Comparison of ENCODE assay signal across 9 mouse cellular contexts in genomic region chr14:62637436-62638344, GRCm38 (mm10). TPM values are rescaled to one million over a fixed set of nuclear protein-coding genes. Genes with fewer than 3 reads are reported as not detected.
DNase-seq lines count a peak whose midpoint lies in the region; ATAC-seq and TF ChIP-seq lines count a peak whose summit lies in the region.
"Had no signal": no experiment of that assay in that cellular context is flagged by ENCODE, and none has a peak within 500 bp of the region (broad histone marks: within the 10 kb centered on the region; RNA-seq: fewer than 3 reads in every experiment).

No protein-coding gene starts in this region.

- no peaks in the 10 kb centered on the region for H3K36me3 ChIP-seq in kidney, postnatal 0 days (ENCODE audit: insufficient read depth, low read length)
- no peaks in the 10 kb centered on the region for H3K36me3 ChIP-seq in forebrain, embryonic 10.5 days (replicated peaks)
- no peaks in the 10 kb centered on the region for H3K36me3 ChIP-seq in hindbrain, postnatal 0 days (ENCODE audit: insufficient read depth, low read length)
- H3K36me3 ChIP-seq in neural tube, embryonic 14.5 days (ENCODE audit: control insufficient read depth, insufficient read depth, low read length), result no peaks in the 10 kb centered on the region
- H3K36me3 ChIP-seq: embryonic facial prominence, embryonic 12.5 days had no signal

- TF ChIP-seq CTCF in kidney, postnatal 0 days (IDR thresholded peaks at IDR 0.05; ENCODE audit: low read depth), result no peak
- no peak for TF ChIP-seq CTCF in hindbrain, postnatal 0 days (IDR thresholded peaks at IDR 0.05; ENCODE audit: low read depth)

- no peaks in the 10 kb centered on the region for H3K4me1 ChIP-seq in kidney, postnatal 0 days (replicated peaks; ENCODE audit: insufficient read depth, low read length)
- H3K4me1 ChIP-seq in forebrain, embryonic 10.5 days, result peaks cover 11% of the 10 kb centered on the region
- no peaks in the 10 kb centered on the region; the same call in 1 of the 2 replicates for H3K4me1 ChIP-seq in hindbrain, postnatal 0 days (ENCODE audit: insufficient read depth, low read length)
- peaks cover 6% of the 10 kb centered on the region; the same call in 1 of the 2 replicates for H3K4me1 ChIP-seq in neural tube, embryonic 14.5 days (ENCODE audit: control insufficient read depth, insufficient read depth, low read length)

- no peak overlapping the region for H3K9ac ChIP-seq in kidney, postnatal 0 days (ENCODE audit: low read depth, low read length)
- no peak overlapping the region; the same call in 1 of the 2 replicates for H3K9ac ChIP-seq in hindbrain, postnatal 0 days (replicated peaks; ENCODE audit: low read length)
- no peak overlapping the region for H3K9ac ChIP-seq in neural tube, embryonic 14.5 days (replicated peaks; ENCODE audit: low read depth, low read length)
- H3K9ac ChIP-seq: embryonic facial prominence, embryonic 12.5 days had no signal

- no peak for ATAC-seq in kidney, postnatal 0 days (replicated peaks; ENCODE audit: low FRiP score, low read depth)
- ATAC-seq in hindbrain, postnatal 0 days, result peak; percentile 59; the same call in 1 of the 2 replicates
- peak; percentile 85 for ATAC-seq in neural tube, embryonic 14.5 days (ENCODE audit: low read depth)
- no peak for ATAC-seq in monocyte, adult 5-6 weeks (replicated peaks; ENCODE audit: insufficient number of reproducible peaks, low FRiP score, low TSS enrichment, poor library complexity, severe bottlenecking)

- H3K4me2 ChIP-seq in kidney, postnatal 0 days (ENCODE audit: low read length), result no peak overlapping the region
- peak overlapping the region; percentile 27 for H3K4me2 ChIP-seq in hindbrain, postnatal 0 days (ENCODE audit: low read depth, low read length)
- peak overlapping the region; percentile 26; the same call in 1 of the 2 replicates for H3K4me2 ChIP-seq in neural tube, embryonic 14.5 days (ENCODE audit: low read depth, low read length)
- H3K4me2 ChIP-seq: embryonic facial prominence, embryonic 12.5 days had no signal

- WGBS in kidney, postnatal 0 days, result 13% methylated on average over 9 of the region's 9 CpGs
- 33% methylated on average over 9 of the region's 9 CpGs for WGBS in forebrain, embryonic 10.5 days
- 24% methylated on average over 9 of the region's 9 CpGs for WGBS in hindbrain, postnatal 0 days
- WGBS in neural tube, embryonic 14.5 days, result 14% methylated on average over 9 of the region's 9 CpGs

- no peaks in the 10 kb centered on the region for H3K9me3 ChIP-seq in kidney, postnatal 0 days (replicated peaks; ENCODE audit: low read length)
- H3K9me3 ChIP-seq in forebrain, embryonic 10.5 days, result no peaks in the 10 kb centered on the region
- no peaks in the 10 kb centered on the region for H3K9me3 ChIP-seq in hindbrain, postnatal 0 days (ENCODE audit: low read length)
- H3K9me3 ChIP-seq in neural tube, embryonic 14.5 days (ENCODE audit: control insufficient read depth, low read length), result no peaks in the 10 kb centered on the region
- H3K9me3 ChIP-seq: embryonic facial prominence, embryonic 12.5 days had no signal

- no peak overlapping the region for H3K4me3 ChIP-seq in kidney, postnatal 0 days (replicated peaks; ENCODE audit: low read depth, low read length)
- H3K4me3 ChIP-seq in forebrain, embryonic 10.5 days, result no peak overlapping the region
- H3K4me3 ChIP-seq in hindbrain, postnatal 0 days (ENCODE audit: low read length), result no peak overlapping the region
- no peak overlapping the region for H3K4me3 ChIP-seq in neural tube, embryonic 14.5 days (ENCODE audit: low read depth, low read length)
- H3K4me3 ChIP-seq: embryonic facial prominence, embryonic 12.5 days had no signal

- no peaks in the 10 kb centered on the region for H3K27me3 ChIP-seq in kidney, postnatal 0 days (ENCODE audit: insufficient read depth, low read length)
- H3K27me3 ChIP-seq in forebrain, embryonic 10.5 days (ENCODE audit: poor library complexity, severe bottlenecking), result no peaks in the 10 kb centered on the region
- no peaks in the 10 kb centered on the region for H3K27me3 ChIP-seq in hindbrain, postnatal 0 days (ENCODE audit: insufficient read depth, low read length)
- H3K27me3 ChIP-seq in neural tube, embryonic 14.5 days (ENCODE audit: control insufficient read depth, insufficient read depth, low read length), result no peaks in the 10 kb centered on the region
- H3K27me3 ChIP-seq: embryonic facial prominence, embryonic 12.5 days had no signal

- DNase-seq in kidney, postnatal 0 days (ENCODE audit: low spot score), result peak; percentile 28
- no peak for DNase-seq in kidney, postnatal 25 days
- peak; percentile 16 for DNase-seq in forebrain, embryonic 10.5 days (ENCODE audit: extremely low spot score, low spot score)
- peak; percentile 65 for DNase-seq in hindbrain, postnatal 0 days (ENCODE audit: low spot score)
- no peak for DNase-seq in ovary, adult 18-20 months (ENCODE audit: low spot score)
- no peak for DNase-seq in cerebellum, adult 9-10 months

- H3K27ac ChIP-seq in kidney, postnatal 0 days, result no peak overlapping the region
- no peak overlapping the region for H3K27ac ChIP-seq in forebrain, embryonic 10.5 days
- H3K27ac ChIP-seq in hindbrain, postnatal 0 days, result peak overlapping the region; percentile 43; the same call in 1 of the 2 replicates
- H3K27ac ChIP-seq in neural tube, embryonic 14.5 days (ENCODE audit: low read depth, low read length), result peak overlapping the region; percentile 77
- H3K27ac ChIP-seq: embryonic facial prominence, embryonic 12.5 days had no signal

RNA-seq across cellular contexts. Expression of gene Serpine3, which starts 25.8 kb away (rescaled TPM):
- polyA plus RNA-seq in kidney, postnatal 0 days (2015; fragmentation: Nextera tagmentation; extraction: Ambion mirVana), result not detected in 2 replicates
- not detected in 2 replicates for polyA plus RNA-seq in forebrain, embryonic 10.5 days (2016; fragmentation: Nextera tagmentation; extraction: Ambion mirVana)
- total RNA-seq in hindbrain, postnatal 0 days (2014; rRNA removed), result not detected in 2 replicates
- not detected in 2 replicates for polyA plus RNA-seq in hindbrain, postnatal 0 days (2015; fragmentation: Nextera tagmentation; extraction: Ambion mirVana)
- polyA plus RNA-seq in neural tube, embryonic 14.5 days (2014; fragmentation: Nextera tagmentation; extraction: Ambion mirVana), result 0.26 TPM in 1 of 2 replicates, not detected in the other
- total RNA-seq in monocyte, adult 5-6 weeks (2017), result not detected in 3 replicates
- polyA plus RNA-seq: embryonic facial prominence, embryonic 12.5 days had no signal

Comparison
In these comparisons a context has a peak if more than half of its experiments do, and no peak if none do; other contexts are left out.
1. DNase-seq: peak in kidney, postnatal 0 days (single experiment), forebrain, embryonic 10.5 days (single experiment) and hindbrain, postnatal 0 days (single experiment); none in kidney, postnatal 25 days (0 of 2), ovary, adult 18-20 months (single experiment) and cerebellum, adult 9-10 months (single experiment).
2. ATAC-seq: peak in hindbrain, postnatal 0 days (single experiment) and neural tube, embryonic 14.5 days (single experiment); none in kidney, postnatal 0 days (single experiment) and monocyte, adult 5-6 weeks (single experiment).
3. H3K27ac ChIP-seq: peak in hindbrain, postnatal 0 days (single experiment) and neural tube, embryonic 14.5 days (single experiment); none in kidney, postnatal 0 days (single experiment) and forebrain, embryonic 10.5 days (single experiment).